ENCODE assay signal across 8 mouse cellular contexts in genomic region chr17:78737096-78737495, GRCm38 (mm10). TPM values are rescaled to one million over a fixed set of nuclear protein-coding genes. Genes with fewer than 3 reads are reported as not detected.
DNase-seq lines count a peak whose midpoint lies in the region; ATAC-seq and TF ChIP-seq lines count a peak whose summit lies in the region.

Gene Strn, minus strand, starts transcription at chr17:78737196.

- TF ChIP-seq EP300 in liver, embryonic 14.5 days (IDR thresholded peaks at IDR 0.05; ENCODE audit: low read depth) = no peak

- peak within 1 kb of the TSS; percentile 87 for H3K4me3 ChIP-seq in lung, embryonic 14.5 days (ENCODE audit: low read depth, low read length)
- peak within 1 kb of the TSS; percentile 94 for H3K4me3 ChIP-seq in embryonic facial prominence, embryonic 14.5 days (ENCODE audit: low read depth, low read length)
- H3K4me3 ChIP-seq in hindbrain, embryonic 10.5 days = peak within 1 kb of the TSS; percentile 90
- H3K4me3 ChIP-seq in liver, embryonic 14.5 days (ENCODE audit: insufficient read depth in 1 of 2, low read depth in 2 of 2, low read length in 2 of 2) = peak within 1 kb of the TSS; percentile 89 to 92

- no peaks in the 10 kb centered on the region for H3K36me3 ChIP-seq in lung, embryonic 14.5 days (ENCODE audit: insufficient read depth)
- no peaks in the 10 kb centered on the region for H3K36me3 ChIP-seq in embryonic facial prominence, embryonic 14.5 days (ENCODE audit: control insufficient read depth, insufficient read depth, low read length)
- no peaks in the 10 kb centered on the region for H3K36me3 ChIP-seq in hindbrain, embryonic 10.5 days
- no peaks in the 10 kb centered on the region for H3K36me3 ChIP-seq in liver, embryonic 14.5 days (replicated peaks; ENCODE audit: control insufficient read depth, insufficient read depth, low read depth)

- DNase-seq in lung, embryonic 14.5 days = no peak
- DNase-seq in lung, postnatal 36 days = no peak
- no peak for DNase-seq in embryonic facial prominence, embryonic 14.5 days (ENCODE audit: low spot score)
- no peak for DNase-seq in hindbrain, embryonic 10.5 days (ENCODE audit: low spot score)
- DNase-seq in liver, embryonic 14.5 days (ENCODE audit: low read depth in 3 of 3, low spot score in 3 of 3) = no peak
- DNase-seq in retina, postnatal 1 day = no peak
- no peak for DNase-seq in ovary, postnatal 14 days (ENCODE audit: low spot score)
- no peak for DNase-seq in thymus, postnatal 36 days

- no peak for ATAC-seq in lung, embryonic 14.5 days (ENCODE audit: insufficient read depth)
- no peak for ATAC-seq in embryonic facial prominence, embryonic 14.5 days (ENCODE audit: low read depth)
- ATAC-seq in liver, embryonic 14.5 days (ENCODE audit: insufficient read depth) = no peak

- H3K4me1 ChIP-seq in lung, embryonic 14.5 days (ENCODE audit: insufficient read depth) = 0 out of 2 replicates have a peak, but pooled peaks cover 4% of the 10 kb centered on the region
- H3K4me1 ChIP-seq in embryonic facial prominence, embryonic 14.5 days (ENCODE audit: control insufficient read depth, insufficient read depth, low read length) = peaks cover 15% of the 10 kb centered on the region
- H3K4me1 ChIP-seq in hindbrain, embryonic 10.5 days (replicated peaks) = peaks cover 33% of the 10 kb centered on the region
- H3K4me1 ChIP-seq in liver, embryonic 14.5 days (replicated peaks; ENCODE audit: control insufficient read depth in 2 of 2, insufficient read depth in 2 of 2, low read length in 1 of 2) = peaks cover 7 to 20% of the 10 kb centered on the region in 2 experiments

- peak within 1 kb of the TSS; percentile 92 for H3K27ac ChIP-seq in lung, embryonic 14.5 days (ENCODE audit: low read depth)
- peak within 1 kb of the TSS; percentile 86 for H3K27ac ChIP-seq in embryonic facial prominence, embryonic 14.5 days (replicated peaks; ENCODE audit: low read depth, low read length)
- peak within 1 kb of the TSS; percentile 96 for H3K27ac ChIP-seq in hindbrain, embryonic 10.5 days
- peak within 1 kb of the TSS; percentile 74 for H3K27ac ChIP-seq in liver, embryonic 14.5 days

- peak within 1 kb of the TSS; percentile 61 for H3K4me2 ChIP-seq in lung, embryonic 14.5 days
- peak within 1 kb of the TSS; percentile 80 for H3K4me2 ChIP-seq in embryonic facial prominence, embryonic 14.5 days (ENCODE audit: low read depth, low read length)
- peak within 1 kb of the TSS; percentile 99 for H3K4me2 ChIP-seq in liver, embryonic 14.5 days (ENCODE audit: low read depth)

- WGBS in lung, embryonic 14.5 days = 38% methylated on average over 4 of the region's 4 CpGs
- WGBS in embryonic facial prominence, embryonic 14.5 days = 33% methylated on average over 4 of the region's 4 CpGs
- 41% methylated on average over 4 of the region's 4 CpGs for WGBS in hindbrain, embryonic 10.5 days
- WGBS in liver, embryonic 14.5 days (ENCODE audit: insufficient replicate concordance) = 32% methylated on average over 4 of the region's 4 CpGs

- no peaks in the 10 kb centered on the region for H3K9me3 ChIP-seq in lung, embryonic 14.5 days (ENCODE audit: low read depth, low read length)
- H3K9me3 ChIP-seq in embryonic facial prominence, embryonic 14.5 days (ENCODE audit: control insufficient read depth, low read length) = no peaks in the 10 kb centered on the region
- no peaks in the 10 kb centered on the region for H3K9me3 ChIP-seq in hindbrain, embryonic 10.5 days
- H3K9me3 ChIP-seq in liver, embryonic 14.5 days (ENCODE audit: control insufficient read depth, low read length) = no peaks in the 10 kb centered on the region

- H3K9ac ChIP-seq in lung, embryonic 14.5 days = peak within 1 kb of the TSS; percentile 84
- peak within 1 kb of the TSS; percentile 96 for H3K9ac ChIP-seq in embryonic facial prominence, embryonic 14.5 days (ENCODE audit: low read depth, low read length)
- peak within 1 kb of the TSS; percentile 93 for H3K9ac ChIP-seq in liver, embryonic 14.5 days (replicated peaks)

- no peaks in the 10 kb centered on the region for H3K27me3 ChIP-seq in lung, embryonic 14.5 days (ENCODE audit: insufficient read depth, low read length)
- no peaks in the 10 kb centered on the region for H3K27me3 ChIP-seq in embryonic facial prominence, embryonic 14.5 days (replicated peaks; ENCODE audit: control insufficient read depth, insufficient read depth, low read length)
- H3K27me3 ChIP-seq in hindbrain, embryonic 10.5 days (ENCODE audit: insufficient read depth, poor library complexity, severe bottlenecking) = no peaks in the 10 kb centered on the region
- H3K27me3 ChIP-seq in liver, embryonic 14.5 days (ENCODE audit: control insufficient read depth, insufficient read depth, low read length) = no peaks in the 10 kb centered on the region

- TF ChIP-seq CTCF in lung, embryonic 14.5 days (IDR thresholded peaks at IDR 0.05; ENCODE audit: low read depth) = no peak
- TF ChIP-seq CTCF in liver, embryonic 14.5 days (IDR thresholded peaks at IDR 0.05; ENCODE audit: low read depth) = no peak

RNA-seq across cellular contexts. Expression of gene Strn, which starts in this region (rescaled TPM):
- polyA plus RNA-seq in lung, embryonic 14.5 days (2014; fragmentation: Nextera tagmentation; extraction: Ambion mirVana) = 7.2 and 8.1 TPM in 2 replicates
- 6.9 and 7.0 TPM in 2 replicates for polyA plus RNA-seq in embryonic facial prominence, embryonic 14.5 days (2014; fragmentation: Nextera tagmentation; extraction: Ambion mirVana)
- polyA plus RNA-seq in hindbrain, embryonic 10.5 days (2016; fragmentation: Nextera tagmentation; extraction: Ambion mirVana) = 4.8 and 6.0 TPM in 2 replicates
- polyA plus RNA-seq in liver, embryonic 14.5 days (2012; rRNA removed) = 2.5 and 3.1 TPM in 2 replicates
- 3.1 and 3.2 TPM in 2 replicates for polyA plus RNA-seq in liver, embryonic 14.5 days (2014; fragmentation: Nextera tagmentation; extraction: Ambion mirVana)
